Mouse (Mus musculus) intestine, embryonic 16.5 days (tissue): ENCODE measurements around the gene Tekt3. TPM values are rescaled to one million over a fixed set of nuclear protein-coding genes. Genes with fewer than 3 reads are reported as not detected.
A peak's percentile ranks its signal among the peaks of the same experiment; 100 is the strongest.

Source experiments
- ATAC-seq: fragments of 200-750 bp; cut with Nextera tagmentation; 2 replicates; pipeline ENCODE4 v1.8.0; 2017; ENCODE audit warnings: moderate TSS enrichment, moderate library complexity
- H3K27ac ChIP-seq: fragments of 300-500 bp; sonication (generic); 2 replicates; pipeline ENCODE4 v1.5.1; 2014; ENCODE audit warnings: mild to moderate bottlenecking, low read length
- H3K27me3 ChIP-seq: fragments of 300-500 bp; sonication (generic); replicated peaks from 2 replicates; pipeline ENCODE4 v1.6.1; 2014; ENCODE audit warnings: low read length, control low read depth, mixed read lengths; ENCODE audit not compliant: control insufficient read depth, insufficient read depth
- H3K36me3 ChIP-seq: fragments of 300-500 bp; sonication (generic); 2 replicates; pipeline ENCODE4 v1.6.1; 2014; ENCODE audit warnings: low read length, control low read depth; ENCODE audit not compliant: control insufficient read depth, insufficient read depth
- H3K4me1 ChIP-seq: fragments of 300-500 bp; sonication (generic); 2 replicates; pipeline ENCODE4 v1.6.1; 2014; ENCODE audit warnings: low read length, control low read depth, mixed read lengths; ENCODE audit not compliant: control insufficient read depth, insufficient read depth
- H3K4me2 ChIP-seq: fragments of 300-500 bp; sonication (generic); 2 replicates; pipeline ENCODE4 v1.6.1; 2014; ENCODE audit warnings: low read depth, low read length, control low read depth
- H3K4me3 ChIP-seq: fragments of 300-500 bp; sonication (generic); 2 replicates; pipeline ENCODE4 v1.5.1; 2014; ENCODE audit warnings: mild to moderate bottlenecking, low read length
- H3K9ac ChIP-seq: fragments of 300-500 bp; sonication (generic); 2 replicates; pipeline ENCODE4 v1.6.1; 2014; ENCODE audit warnings: low read depth, low read length
- H3K9me3 ChIP-seq: fragments of 300-500 bp; sonication (generic); 2 replicates; pipeline ENCODE4 v1.6.1; 2016; ENCODE audit warnings: low read length, control low read depth; ENCODE audit not compliant: control insufficient read depth
- WGBS: fragments of 180-500 bp; shearing (Covaris S2); extraction: QIAGEN DNeasy Blood & Tissue Kit; methylation state at CpG from one replicate; pipeline ENCODE4 v1.1.7; 2014; 5-methylcytosine and 5-hydroxymethylcytosine counted together
- polyA plus RNA-seq: library from polyadenylated mRNA; unstranded; fragments of >200 nt; fragmentation: Nextera tagmentation; extraction: Ambion mirVana; gene quantifications from 2 replicates; pipeline ENCODE4 v1.2.1, GENCODE M21; 2015

Tekt3 gene
- polyA plus RNA-seq, 1 experiment from 2014 or later = not detected

GRCm38 (mm10) chr11:63028131-63028530 is 33.3 kb upstream of the Tekt3 start:
- no peak overlapping the region for H3K4me2 ChIP-seq
- no peak overlapping the region for H3K4me3 ChIP-seq
- H3K9ac ChIP-seq = no peak overlapping the region
- H3K27me3 ChIP-seq = no peaks in the 10 kb centered on the region
- no peaks in the 10 kb centered on the region for H3K9me3 ChIP-seq
- H3K27ac ChIP-seq = no peak overlapping the region
- no peaks in the 10 kb centered on the region for H3K36me3 ChIP-seq
- H3K4me1 ChIP-seq = peaks cover 34% of the 10 kb centered on the region
- WGBS = 87% methylated on average over 3 of the region's 3 CpGs
- ATAC-seq = no peak

- Histone ChIP-seq H3K9ac (no peak overlapping the region), H3K27ac (no peak overlapping the region), H3K4me1 (peaks cover 27% of the 10 kb centered on the region), H3K36me3 (no peaks in the 10 kb centered on the region), H3K27me3 (no peaks in the 10 kb centered on the region), H3K4me3 (no peak overlapping the region), H3K4me2 (no peak overlapping the region), H3K9me3 (no peaks in the 10 kb centered on the region)
- no peak for ATAC-seq
- 60% methylated on average over 4 of the region's 4 CpGs for WGBS
Observed at GRCm38 (mm10) chr11:63029148-63029714, 32.2 kb upstream of the Tekt3 start.

- H3K27me3 ChIP-seq = no peaks in the 10 kb centered on the region
- no peak overlapping the region for H3K4me2 ChIP-seq
- H3K9ac ChIP-seq = no peak overlapping the region
- no peak overlapping the region for H3K27ac ChIP-seq
- H3K4me1 ChIP-seq = peaks cover 24% of the 10 kb centered on the region
- no peaks in the 10 kb centered on the region for H3K36me3 ChIP-seq
- H3K9me3 ChIP-seq = no peaks in the 10 kb centered on the region
- no peak for ATAC-seq
- no peak overlapping the region for H3K4me3 ChIP-seq
- 88% methylated on average over 6 of the region's 6 CpGs for WGBS
Observed at GRCm38 (mm10) chr11:63029721-63030120, 31.7 kb upstream of the Tekt3 start.

GRCm38 (mm10) chr11:63035420-63036211 is 25.8 kb upstream of the Tekt3 start:
- peak; percentile 74 for ATAC-seq
- Histone ChIP-seq H3K27me3 (no peaks in the 10 kb centered on the region), H3K4me2 (no peak overlapping the region), H3K9me3 (no peaks in the 10 kb centered on the region), H3K4me3 (no peak overlapping the region), H3K9ac (no peak overlapping the region), H3K27ac (peak overlapping the region; percentile 33; the same call in 1 of the 2 replicates), H3K4me1 (peaks cover 28% of the 10 kb centered on the region), H3K36me3 (no peaks in the 10 kb centered on the region)
- 55% methylated on average over 11 of the region's 11 CpGs for whole genome bisulfite sequencing

GRCm38 (mm10) chr11:63040002-63040661 is 21.3 kb upstream of the Tekt3 start:
- Histone ChIP-seq H3K27me3 (no peaks in the 10 kb centered on the region), H3K36me3 (no peaks in the 10 kb centered on the region), H3K27ac (peak overlapping the region; percentile 65), H3K9ac (peak overlapping the region; percentile 40; the same call in 1 of the 2 replicates), H3K4me2 (peak overlapping the region; percentile 16; the same call in 1 of the 2 replicates), H3K4me1 (peaks cover 30% of the 10 kb centered on the region), H3K4me3 (no peak overlapping the region), H3K9me3 (no peaks in the 10 kb centered on the region)
- WGBS = 35% methylated on average over 12 of the region's 12 CpGs
- ATAC-seq = peak; percentile 83

GRCm38 (mm10) chr11:63045771-63046170 is 15.7 kb upstream of the Tekt3 start:
- H3K4me2 ChIP-seq = no peak overlapping the region
- H3K36me3 ChIP-seq = no peaks in the 10 kb centered on the region
- no peak overlapping the region for H3K4me3 ChIP-seq
- H3K9ac ChIP-seq = no peak overlapping the region
- whole genome bisulfite sequencing = 50% methylated on average over 3 of the region's 3 CpGs
- H3K27me3 ChIP-seq = no peaks in the 10 kb centered on the region
- no peaks in the 10 kb centered on the region for H3K9me3 ChIP-seq
- peaks cover 8% of the 10 kb centered on the region for H3K4me1 ChIP-seq
- H3K27ac ChIP-seq = no peak overlapping the region
- ATAC-seq = no peak

- no peak overlapping the region for H3K4me2 ChIP-seq
- WGBS = 77% methylated on average over 8 of the region's 8 CpGs
- ATAC-seq = no peak
Observed at GRCm38 (mm10) chr11:63046380-63046779, 15.1 kb upstream of the Tekt3 start.

GRCm38 (mm10) chr11:63050362-63050932 is 11.0 kb upstream of the Tekt3 start:
- H3K4me1 ChIP-seq = peaks cover 7% of the 10 kb centered on the region
- no peaks in the 10 kb centered on the region for H3K36me3 ChIP-seq
- H3K27me3 ChIP-seq = no peaks in the 10 kb centered on the region
- H3K27ac ChIP-seq = peak overlapping the region; percentile 71
- H3K9ac ChIP-seq = no peak overlapping the region
- no peak overlapping the region for H3K4me3 ChIP-seq
- no peak overlapping the region for H3K4me2 ChIP-seq
- no peaks in the 10 kb centered on the region for H3K9me3 ChIP-seq
- ATAC-seq = peak; percentile 88
- WGBS = 75% methylated on average over 6 of the region's 6 CpGs

More at GRCm38 (mm10) chr11:63046380-63046779, 15.1 kb upstream of the Tekt3 start:
- H3K9me3 ChIP-seq = no peaks in the 10 kb centered on the region
- H3K4me3 ChIP-seq = no peak overlapping the region
- no peak overlapping the region for H3K27ac ChIP-seq
- no peaks in the 10 kb centered on the region for H3K36me3 ChIP-seq
- no peak overlapping the region for H3K9ac ChIP-seq
- H3K4me1 ChIP-seq = peaks cover 7% of the 10 kb centered on the region
- H3K27me3 ChIP-seq = no peaks in the 10 kb centered on the region

GRCm38 (mm10) chr11:63051041-63051440 is 10.4 kb upstream of the Tekt3 start:
- no peak overlapping the region for H3K4me3 ChIP-seq
- ATAC-seq = 0 out of 2 replicates have a peak, but pooled peaks have one; percentile 17
- peaks cover 7% of the 10 kb centered on the region for H3K4me1 ChIP-seq
- no peak overlapping the region for H3K27ac ChIP-seq
- H3K9me3 ChIP-seq = no peaks in the 10 kb centered on the region
- H3K9ac ChIP-seq = no peak overlapping the region
- H3K36me3 ChIP-seq = no peaks in the 10 kb centered on the region
- H3K4me2 ChIP-seq = no peak overlapping the region
- 86% methylated on average over 7 of the region's 7 CpGs for WGBS
- H3K27me3 ChIP-seq = no peaks in the 10 kb centered on the region
